Mouse (Mus musculus) adrenal gland, postnatal 25 days (tissue): Measurements from ENCODE around the gene Akap9. TPM values are rescaled to one million over a fixed set of nuclear protein-coding genes. Genes with fewer than 3 reads are reported as not detected.
"Not testable (repeated sequence)": the region's sequence is repeated elsewhere in the genome, so short reads cannot be mapped to it uniquely, and the experiment has no call there.

Source experiments
- DNase-seq: peaks from one replicate; pipeline ENCODE4 v3.0.0; 2021; ENCODE audit warnings: mixed read lengths
- long read RNA-seq: library from polyadenylated mRNA; stranded (forward); transcript quantifications from one replicate; pipeline ENCODE4 v2.0.0, GENCODE M21; 2021
- total RNA-seq: library from RNA; stranded (reverse); gene quantifications from 2 replicates; pipeline ENCODE4 v1.2.3, GENCODE M21; 2021

Gene Akap9
- total RNA-seq, result 86.3 and 113 TPM in 2 replicates
- long read RNA-seq, transcript Akap9-207 (8 exons, 2,010 nt), result major isoform, 23 of 52 reads
- long read RNA-seq, partial matches to known transcripts, result 22 of 52 reads
- long read RNA-seq, other reads (novel, unspliced or antisense), result 6 of 52 reads

DNA sequence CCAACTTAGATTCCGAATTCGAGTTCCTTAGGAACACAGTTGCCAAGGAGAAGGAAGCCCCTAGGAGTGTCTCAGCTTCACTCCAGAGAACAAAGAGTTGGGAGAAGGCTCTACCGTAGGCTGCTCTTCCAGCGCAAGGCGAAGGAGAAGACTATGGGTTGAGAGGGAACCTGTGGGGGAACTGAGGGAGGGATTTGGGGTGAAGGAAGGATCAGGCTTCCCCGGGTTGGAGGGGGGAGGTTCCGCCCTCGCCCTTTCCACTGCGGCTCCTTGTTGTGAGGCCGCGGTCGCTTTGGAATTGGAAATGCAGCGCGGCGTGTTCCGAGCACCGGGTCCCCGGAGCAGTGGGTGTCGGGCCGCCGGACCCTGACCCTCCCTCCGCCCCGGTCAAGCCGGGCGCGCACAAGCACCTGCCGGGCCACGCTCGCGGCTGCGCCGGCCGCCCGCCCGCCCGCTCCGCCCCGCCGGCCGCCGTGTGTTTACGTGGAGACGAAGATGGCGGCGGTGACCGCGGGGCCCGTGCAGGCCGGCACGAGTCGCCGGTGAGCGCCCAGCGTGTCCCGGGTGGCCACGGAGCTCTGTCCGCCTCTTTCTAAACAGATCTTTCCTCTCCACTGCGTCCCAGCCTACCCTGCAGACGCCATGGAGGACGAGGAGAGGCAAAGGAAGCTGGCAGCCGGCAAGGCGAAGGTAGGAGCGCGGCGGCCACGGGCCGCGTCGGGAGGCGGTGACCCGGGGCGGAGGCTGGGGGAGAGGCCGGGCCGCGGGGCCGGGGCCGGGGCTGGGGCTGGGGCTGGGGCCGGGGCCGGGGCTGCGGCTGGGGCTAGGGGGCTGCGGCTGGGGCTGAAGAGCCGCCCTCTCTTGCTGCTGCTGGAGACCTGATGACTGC lies at the start of gene Akap9:
Gene Akap9 (plus strand): TSS at position 254 of the 889 bp plus-strand sequence.
- peak; percentile 82 for DNase-seq

GRCm38 (mm10) chr5:3886862-3887261 lies 41.0 kb upstream of the Akap9 start:
- DNase-seq, result not testable (repeated sequence)

GRCm38 (mm10) chr5:3889201-3889600 lies 38.7 kb upstream of the Akap9 start:
- DNase-seq, result no peak

DNA sequence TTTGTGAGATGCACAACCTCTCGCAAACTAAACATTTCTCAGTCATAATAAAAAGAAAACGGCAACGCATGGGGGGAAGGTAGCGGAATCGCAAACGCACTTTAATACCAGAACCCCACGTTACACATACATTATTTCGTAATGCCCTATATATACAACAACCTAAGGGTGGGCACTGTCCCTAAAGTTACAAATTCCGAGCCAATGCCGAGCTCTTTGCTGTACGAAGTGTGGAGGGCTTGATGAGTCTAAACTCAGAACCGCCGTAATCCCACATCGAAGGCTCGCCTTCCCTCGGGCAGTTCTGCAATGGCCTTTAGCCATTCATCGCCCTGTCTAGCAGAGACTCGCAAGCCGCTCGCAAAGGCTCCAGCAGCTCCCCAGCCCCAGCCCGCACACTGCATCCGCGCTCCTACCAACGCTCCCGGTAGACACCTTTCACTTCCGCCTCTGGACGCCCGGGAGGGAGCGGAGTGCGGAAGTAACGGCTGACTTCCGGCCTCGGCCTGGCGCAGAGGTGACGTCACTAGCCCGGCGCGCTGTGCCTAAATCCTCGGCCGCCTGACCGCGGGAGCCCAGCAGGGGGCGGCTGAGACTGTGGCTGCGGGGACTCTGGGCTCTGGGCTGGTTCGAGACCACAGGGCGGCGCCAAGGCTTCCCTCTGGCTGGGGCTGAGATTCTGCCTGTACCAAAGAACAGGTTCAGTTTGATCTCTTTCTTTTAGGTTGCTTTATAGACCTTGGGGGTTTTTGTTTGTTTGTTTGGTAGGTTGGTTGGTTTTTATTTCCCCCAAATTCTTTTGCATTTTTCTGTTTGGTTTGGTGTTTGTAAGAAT lies 34.2 kb upstream of the Akap9 start, which contains the start of gene Mterf1a:
Gene Mterf1a (minus strand): TSS at position 475 of the 835 bp plus-strand sequence.
- peak; percentile 9 for DNase-seq

GRCm38 (mm10) chr5:3894294-3894619 lies 33.6 kb upstream of the Akap9 start:
- DNase-seq, result not testable (repeated sequence)

DNA sequence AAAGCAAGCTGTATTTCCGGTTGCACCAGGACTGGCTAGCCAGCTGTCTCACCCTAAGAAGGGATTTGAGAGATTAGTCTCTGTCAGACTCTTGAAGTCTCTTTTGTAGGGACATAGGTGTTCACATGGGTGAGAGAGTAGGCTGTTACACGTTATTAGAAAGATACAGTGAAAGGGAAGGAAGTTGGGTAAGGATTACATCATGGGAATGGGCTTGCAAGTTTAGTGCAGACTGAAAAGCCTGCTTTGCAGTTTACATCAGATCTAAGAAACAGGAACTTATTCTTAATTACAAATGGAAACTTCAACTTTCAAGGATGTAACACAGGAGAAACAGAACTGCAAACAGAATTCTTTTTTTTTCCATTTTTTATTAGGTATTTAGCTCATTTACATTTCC lies 22.4 kb upstream of the Akap9 start:
- DNase-seq, result no peak

GRCm38 (mm10) chr5:3922350-3922749 lies 5.5 kb upstream of the Akap9 start:
- no peak for DNase-seq

DNA sequence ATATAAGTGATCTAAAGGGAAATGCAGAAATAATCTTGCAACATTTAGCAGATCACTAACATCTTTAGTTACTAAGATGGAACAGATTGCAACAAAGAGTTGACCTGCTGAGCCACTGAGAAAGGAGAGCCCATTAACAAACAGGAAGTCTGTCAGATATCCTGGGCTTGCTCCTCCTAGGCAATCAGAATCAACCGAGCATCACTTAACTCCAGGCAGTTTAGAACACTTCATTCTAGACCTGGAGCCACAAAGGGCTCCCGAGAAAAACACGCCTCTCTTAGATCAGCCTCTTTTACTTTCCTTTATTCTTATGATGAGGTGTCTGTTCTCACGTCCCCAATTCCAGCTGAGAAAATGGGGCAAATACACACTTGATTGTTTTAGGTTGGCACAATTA lies 1.2 kb upstream of the Akap9 start:
- DNase-seq, result no peak

DNA sequence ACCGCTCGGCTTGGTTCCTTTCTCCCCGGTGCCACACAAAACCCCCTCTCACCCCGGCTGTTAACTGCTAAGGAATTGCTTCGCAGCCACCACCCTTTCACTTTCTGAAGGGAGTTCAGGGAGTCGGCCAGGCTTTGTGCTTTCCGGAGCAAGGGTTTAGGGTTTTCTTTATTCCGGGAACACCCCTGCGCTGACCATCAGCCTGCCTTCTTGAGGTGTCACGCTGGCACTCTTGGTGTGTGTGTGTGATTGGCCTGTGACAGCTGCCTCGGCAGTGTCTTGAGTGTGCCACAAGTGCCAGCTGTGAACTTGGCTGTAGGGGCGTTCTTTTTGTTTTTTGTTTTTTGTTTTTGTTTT lies 814 bp downstream of the Akap9 start:
- peak; percentile 29 for DNase-seq

- no peak for DNase-seq
These were observed 2.9 kb downstream of the Akap9 start for GRCm38 (mm10) chr5:3930760-3931159.

GRCm38 (mm10) chr5:3931636-3932035 lies 3.8 kb downstream of the Akap9 start:
- DNase-seq, result no peak

- DNase-seq, result no peak
These were observed 5.7 kb downstream of the Akap9 start for GRCm38 (mm10) chr5:3933551-3933950.

DNA sequence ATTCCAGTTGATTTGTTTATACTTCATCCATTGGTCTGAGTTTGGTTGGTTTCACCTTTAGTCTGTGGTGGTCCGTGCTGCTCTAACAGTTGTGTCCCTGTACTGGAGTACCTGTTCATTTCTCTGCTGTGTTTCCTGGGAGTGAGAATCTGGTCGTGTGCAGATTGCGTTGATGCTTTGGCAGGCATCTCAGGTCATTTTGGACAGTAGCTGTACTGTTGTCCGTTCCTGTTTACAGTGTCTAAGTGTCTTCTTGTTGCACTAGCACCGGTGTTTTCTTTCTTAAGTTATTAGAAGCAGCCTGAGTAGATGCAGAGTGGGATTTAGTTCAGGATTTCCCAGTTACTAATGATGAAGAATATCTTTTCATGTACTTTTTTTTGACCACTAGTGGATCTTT lies 7.4 kb downstream of the Akap9 start:
- DNase-seq, result no peak

GRCm38 (mm10) chr5:3935778-3936554 lies 8.1 kb downstream of the Akap9 start:
- no peak for DNase-seq

DNA sequence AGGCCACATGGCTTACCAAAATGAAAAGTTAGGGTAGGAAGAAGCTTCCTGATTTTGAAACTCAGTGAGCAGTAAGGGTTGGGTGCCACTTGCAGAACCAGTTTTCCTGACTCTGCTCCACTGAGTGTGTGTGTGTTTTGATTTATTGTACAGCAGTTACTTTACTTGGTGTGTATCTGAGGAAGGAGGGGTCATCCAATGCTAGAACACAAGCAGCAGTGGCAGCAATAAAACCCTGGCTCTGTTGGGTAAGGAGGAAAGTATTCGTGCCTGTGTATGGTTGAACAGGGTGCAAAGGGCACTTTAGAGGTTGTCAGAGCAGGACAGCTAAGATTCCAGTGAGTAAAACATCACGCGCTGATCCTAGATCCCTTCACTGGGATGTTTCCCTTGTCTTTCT lies 11.1 kb downstream of the Akap9 start:
- DNase-seq, result no peak

- DNase-seq, result no peak
These were observed 11.5 kb downstream of the Akap9 start for GRCm38 (mm10) chr5:3939335-3939734.

GRCm38 (mm10) chr5:3941240-3941639 lies 13.4 kb downstream of the Akap9 start:
- no peak for DNase-seq

GRCm38 (mm10) chr5:3943169-3943568 lies 15.3 kb downstream of the Akap9 start:
- DNase-seq, result not testable (repeated sequence)

DNA sequence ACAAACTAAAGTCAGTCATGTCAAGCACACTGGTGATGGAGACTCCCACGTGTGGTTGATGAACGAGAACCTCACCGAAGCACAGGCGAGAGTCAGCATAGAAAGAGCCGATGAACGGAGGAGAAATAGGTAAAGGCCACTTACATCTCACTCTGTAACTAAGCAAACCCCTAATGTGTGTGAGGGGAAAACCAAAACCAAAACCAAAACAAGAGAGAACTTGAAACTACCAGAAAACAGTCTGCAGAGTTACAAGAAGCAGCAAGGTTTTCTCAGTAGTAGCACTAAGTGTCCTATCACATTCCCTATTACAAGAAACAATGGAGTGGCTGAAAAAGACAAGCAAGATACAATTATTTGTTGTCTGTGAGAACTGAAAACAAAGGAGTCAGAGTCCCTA lies 24.6 kb downstream of the Akap9 start:
- DNase-seq, result no peak

DNA sequence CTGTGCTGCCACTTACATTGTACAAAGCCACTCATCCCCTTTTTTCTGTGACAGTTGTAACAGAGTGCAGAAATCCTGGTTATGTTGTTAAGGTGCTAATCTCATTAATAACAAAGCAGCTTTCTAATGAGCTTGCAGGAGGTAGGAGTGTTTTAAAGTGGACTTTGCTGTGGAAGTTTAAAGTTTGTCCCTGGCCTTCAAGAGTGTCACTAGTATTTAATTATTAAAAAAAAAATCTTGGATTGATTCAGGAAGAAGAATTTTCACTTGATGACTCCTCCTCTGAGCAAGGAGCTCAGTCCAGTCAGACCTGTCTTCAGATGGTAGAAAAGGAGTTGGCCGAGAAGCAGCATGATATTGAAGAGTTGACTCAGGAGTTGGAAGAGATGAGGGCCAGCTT lies 26.7 kb downstream of the Akap9 start:
- no peak for DNase-seq

- DNase-seq, result no peak
These were observed 33.4 kb downstream of the Akap9 start for GRCm38 (mm10) chr5:3961286-3961685.

GRCm38 (mm10) chr5:3968415-3968814 lies 40.6 kb downstream of the Akap9 start:
- no peak for DNase-seq
